Mouse (Mus musculus) ES-E14 (cell line): ENCODE measurements around the gene Dnajc6. TPM values are rescaled to one million over a fixed set of nuclear protein-coding genes. Genes with fewer than 3 reads are reported as not detected.

Source experiments
- DNase-seq: peaks from one replicate; pipeline ENCODE4 v3.0.0-alpha.2; 2013; ENCODE audit warnings: low read depth, low spot score
- H3K27ac ChIP-seq: 2 replicates; pipeline ENCODE4 v1.5.1; 2012; ENCODE audit warnings: low read depth, mild to moderate bottlenecking, low read length, moderate library complexity, mixed read lengths; ENCODE audit not compliant: poor library complexity, insufficient read depth, severe bottlenecking
- H3K36me3 ChIP-seq: 2 replicates; pipeline ENCODE4 v1.6.1; 2012; ENCODE audit warnings: mild to moderate bottlenecking, low read length, moderate library complexity, mixed read lengths; ENCODE audit not compliant: control insufficient read depth, poor library complexity, insufficient read depth, severe bottlenecking
- H3K4me1 ChIP-seq, 2 experiments: fragments of 150-350 bp in 1 of 2; sonication (generic) in 1 of 2; 2 replicates each; pipeline ENCODE4 v1.6.1; 2012; ENCODE audit warnings: low read length in 2 of 2, mild to moderate bottlenecking in 1 of 2, mixed read lengths in 1 of 2; ENCODE audit not compliant: control insufficient read depth in 2 of 2, insufficient read depth in 2 of 2, poor library complexity in 1 of 2
- H3K4me3 ChIP-seq, 2 experiments: fragments of 150-350 bp in 1 of 2; sonication (generic) in 1 of 2; 2 replicates each; pipeline ENCODE4 v1.5.1; 2012; ENCODE audit warnings: low read length in 2 of 2, low read depth in 1 of 2, mild to moderate bottlenecking in 1 of 2, mixed read lengths in 1 of 2; ENCODE audit not compliant: insufficient read depth in 1 of 2, poor library complexity in 1 of 2, severe bottlenecking in 1 of 2
- H3K9ac ChIP-seq: 2 replicates; pipeline ENCODE4 v1.6.1; 2012; ENCODE audit warnings: low read depth, mild to moderate bottlenecking, low read length, mixed read lengths; ENCODE audit not compliant: poor library complexity, insufficient read depth, severe bottlenecking
- H3K9me3 ChIP-seq: fragments of 150-350 bp; sonication (generic); 2 replicates; pipeline ENCODE4 v1.6.1; 2012; ENCODE audit warnings: low read depth, mild to moderate bottlenecking, low read length; ENCODE audit not compliant: control insufficient read depth, insufficient read depth
- CHD2 ChIP-seq: IDR thresholded peaks from 2 replicates; pipeline ENCODE4 v1.6.1; 2014; ENCODE audit warnings: mild to moderate bottlenecking, low read depth, low read length, inconsistent platforms
- HCFC1 ChIP-seq: IDR thresholded peaks from 2 replicates; pipeline ENCODE4 v1.6.1; 2012; ENCODE audit warnings: low read length, inconsistent platforms, borderline replicate concordance; ENCODE audit not compliant: insufficient read depth
- MAFK ChIP-seq: IDR thresholded peaks from 2 replicates; pipeline ENCODE4 v1.6.1; 2014; ENCODE audit warnings: mild to moderate bottlenecking, low read depth, low read length, inconsistent platforms; ENCODE audit not compliant: insufficient read depth
- ZC3H11A ChIP-seq: IDR thresholded peaks from 2 replicates; pipeline ENCODE4 v1.6.1; 2012; ENCODE audit warnings: low read depth, mild to moderate bottlenecking, inconsistent platforms, low read length, borderline replicate concordance
- ZNF384 ChIP-seq: IDR thresholded peaks from 2 replicates; pipeline ENCODE4 v1.6.1; 2012; ENCODE audit warnings: low read depth, low read length, inconsistent platforms
- in situ Hi-C, 2 experiments: fragments of 600-800 bp; cut with MboI; formaldehyde crosslinking; loops; one replicate each; pipeline ENCODE4 v1.15.1; 2025; ENCODE audit warnings: low sequenced_read_pairs in 2 of 2, inconsistent platforms in 1 of 2; ENCODE audit not compliant: unreplicated experiment in 2 of 2
- total RNA-seq: library from RNA; depleted of rRNA; stranded (reverse); fragments of 300-350 nt; gene quantifications from 2 replicates; pipeline ENCODE4 v1.2.3, GENCODE M21; 2012

Dnajc6 gene
- total RNA-seq, 1 experiment = 7.2 TPM

DNA sequence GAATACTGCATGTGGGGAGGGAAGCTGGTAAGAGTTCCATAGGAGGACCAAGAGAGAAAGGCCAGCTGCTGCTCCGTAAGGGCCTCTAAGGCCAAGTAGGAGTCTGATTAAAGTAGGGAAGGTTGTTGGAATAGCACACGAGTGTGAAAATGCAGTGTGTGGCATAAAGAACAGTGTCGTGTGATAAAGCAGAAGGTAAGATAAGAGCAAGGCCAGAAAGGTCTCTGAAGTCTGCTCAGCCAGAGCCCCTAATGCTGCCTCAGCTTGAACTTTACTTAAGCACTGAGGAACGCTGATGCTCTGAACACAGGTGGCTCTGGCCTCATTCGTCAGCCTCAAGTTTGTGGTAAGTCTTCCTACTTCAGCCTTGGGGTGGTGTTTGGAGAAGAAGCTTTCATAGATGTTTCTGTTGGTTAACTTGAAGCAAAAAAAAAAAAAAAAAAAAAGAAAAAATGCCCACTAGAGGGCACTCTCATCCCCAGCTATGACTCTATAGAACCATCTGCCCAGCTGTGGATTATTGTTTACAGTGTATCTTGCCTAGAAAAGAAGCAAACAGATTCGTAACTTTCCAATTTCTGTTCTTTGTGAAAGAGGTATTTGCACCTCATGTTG, 160.6 kb downstream of the Dnajc6 start:
- DNase-seq = no peak
- in situ Hi-C loops = no loop called here
- no peak overlapping the region for H3K4me3 ChIP-seq
- H3K9me3 ChIP-seq = no peaks in the 10 kb centered on the region
- no peak overlapping the region for H3K27ac ChIP-seq
- H3K9ac ChIP-seq = no peak overlapping the region
- H3K36me3 ChIP-seq = peaks cover 6% of the 10 kb centered on the region; the same call in 1 of the 2 replicates
- TF ChIP-seq HCFC1 = no peak
- TF ChIP-seq ZNF384 = peak; percentile 97
- no peak for TF ChIP-seq MAFK
- TF ChIP-seq CHD2 = no peak
- peak; percentile 9; the same call in 1 of the 2 replicates for TF ChIP-seq ZC3H11A
- H3K4me1 ChIP-seq = peaks cover 0 to 3% of the 10 kb centered on the region in 2 experiments; a peak in 1 of 4 replicates

- H3K4me3 ChIP-seq = no peak overlapping the region
- H3K4me1 ChIP-seq = peaks cover 0 to 2% of the 10 kb centered on the region in 2 experiments; a peak in 1 of 4 replicates
- peak; percentile 52 for DNase-seq
- in situ Hi-C loops = loop anchor here in 1 of 2 experiments (10.0 kb wide), 1 partner anchor 341 kb away; no protein-coding TSS in a partner anchor
- TF ChIP-seq CHD2 = no peak
- TF ChIP-seq HCFC1 = no peak
- TF ChIP-seq ZNF384 = no peak
- TF ChIP-seq MAFK = no peak
- TF ChIP-seq ZC3H11A = no peak
- no peaks in the 10 kb centered on the region for H3K36me3 ChIP-seq
- no peaks in the 10 kb centered on the region for H3K9me3 ChIP-seq
- H3K9ac ChIP-seq = no peak overlapping the region
- no peak overlapping the region for H3K27ac ChIP-seq
Measured at GRCm38 (mm10) chr4:101664160-101664750, 167.8 kb downstream of the Dnajc6 start.

DNA sequence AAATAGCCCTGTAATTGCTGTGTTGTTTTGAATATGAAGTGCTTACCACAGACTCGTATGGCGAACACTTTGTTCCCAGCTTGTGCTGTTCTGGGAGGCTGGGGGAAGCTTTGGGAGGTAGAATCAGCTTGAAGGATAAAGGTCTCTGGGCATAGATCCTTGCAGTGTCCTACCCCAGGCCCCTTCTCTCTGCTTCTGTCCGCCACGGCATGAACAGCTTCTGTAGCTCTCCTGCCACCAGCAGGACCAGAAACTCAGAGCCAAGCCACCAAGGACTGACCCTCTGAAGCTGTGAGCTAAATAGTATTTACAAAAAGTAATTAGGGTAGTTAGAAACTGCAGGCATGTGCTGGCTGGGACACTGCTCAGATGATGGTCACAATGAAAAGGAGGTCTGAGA, 168.3 kb downstream of the Dnajc6 start:
- no peak overlapping the region for H3K9ac ChIP-seq
- no peaks in the 10 kb centered on the region for H3K36me3 ChIP-seq
- TF ChIP-seq MAFK = no peak
- TF ChIP-seq ZC3H11A = no peak
- TF ChIP-seq HCFC1 = no peak
- no peak for TF ChIP-seq CHD2
- no peak for TF ChIP-seq ZNF384
- in situ Hi-C loops = loop anchor here in 1 of 2 experiments (10.0 kb wide), 1 partner anchor 340 kb away; no protein-coding TSS in a partner anchor
- no peak overlapping the region for H3K4me3 ChIP-seq
- H3K4me1 ChIP-seq = peaks cover 0 to 2% of the 10 kb centered on the region in 2 experiments; a peak in 1 of 4 replicates
- H3K9me3 ChIP-seq = no peaks in the 10 kb centered on the region
- no peak for DNase-seq
- no peak overlapping the region for H3K27ac ChIP-seq

GRCm38 (mm10) chr4:101669161-101669560, 172.7 kb downstream of the Dnajc6 start:
- in situ Hi-C loops = loop anchor here in 1 of 2 experiments (10.0 kb wide), 1 partner anchor 336 kb away; no protein-coding TSS in a partner anchor

More at GRCm38 (mm10) chr4:101669161-101669560, 172.7 kb downstream of the Dnajc6 start:
- Histone ChIP-seq H3K36me3 (no peaks in the 10 kb centered on the region), H3K4me1 (peaks cover 0 to 1% of the 10 kb centered on the region in 2 experiments; a peak in 1 of 4 replicates), H3K4me3 (no peak overlapping the region), H3K9me3 (no peaks in the 10 kb centered on the region), H3K9ac (no peak overlapping the region), H3K27ac (no peak overlapping the region)
- DNase-seq = no peak
- no peak for TF ChIP-seq HCFC1
- TF ChIP-seq ZC3H11A = no peak
- TF ChIP-seq ZNF384 = no peak
- no peak for TF ChIP-seq CHD2
- TF ChIP-seq MAFK = no peak
